Mouse (Mus musculus): ENCODE measurements at regions not wholly inside any gene's neighbourhood (a gene's known extent, or its start where the extent isn't known, plus 50 kb on each side); places are given as distances from the start of the nearest gene placed in this dataset.

GRCm38 (mm10) chr13:60105286-60105685, 71.9 kb downstream of the Gas1 start:
- Histone ChIP-seq H3K9ac (replicated peaks; ENCODE audit: low read depth, low read length) (no peak overlapping the region), H3K4me1 (ENCODE audit: control insufficient read depth, insufficient read depth) (peaks cover 2% of the 10 kb centered on the region), H3K27me3 (ENCODE audit: control insufficient read depth, insufficient read depth, low read length) (no peaks in the 10 kb centered on the region), H3K9me3 (replicated peaks; ENCODE audit: control insufficient read depth, low read length) (no peaks in the 10 kb centered on the region), H3K36me3 (replicated peaks; ENCODE audit: control insufficient read depth, insufficient read depth, low read length) (no peaks in the 10 kb centered on the region), H3K4me2 (ENCODE audit: low read depth, low read length) (no peak overlapping the region), H3K27ac (ENCODE audit: low read depth) (no peak overlapping the region), H3K4me3 (ENCODE audit: low read depth, low read length) (no peak overlapping the region)
- no peak for TF ChIP-seq CTCF (IDR thresholded peaks at IDR 0.05; ENCODE audit: low read depth)
- no peak for TF ChIP-seq EP300 (IDR thresholded peaks at IDR 0.05; ENCODE audit: low read depth)
- ATAC-seq (ENCODE audit: insufficient read depth, low read depth) (no peak), DNase-seq (ENCODE audit: low spot score) (no peak)
- whole genome bisulfite sequencing = 84% methylated on average over 9 of the region's 9 CpGs

- 61% methylated on average over 4 of the region's 4 CpGs for WGBS
- TF ChIP-seq CTCF (IDR thresholded peaks at IDR 0.05; ENCODE audit: low read depth) (no peak), EP300 (IDR thresholded peaks at IDR 0.05; ENCODE audit: low read depth) (no peak)
- no peaks in the 10 kb centered on the region for H3K9me3 ChIP-seq (replicated peaks; ENCODE audit: control insufficient read depth, low read length)
- H3K4me1 ChIP-seq (ENCODE audit: control insufficient read depth, insufficient read depth) = no peaks in the 10 kb centered on the region
- H3K36me3 ChIP-seq (replicated peaks; ENCODE audit: control insufficient read depth, insufficient read depth, low read length) = no peaks in the 10 kb centered on the region
- H3K27ac ChIP-seq (ENCODE audit: low read depth) = no peak overlapping the region
- no peak for ATAC-seq (ENCODE audit: insufficient read depth, low read depth)
- H3K4me3 ChIP-seq (ENCODE audit: low read depth, low read length) = no peak overlapping the region
- no peak for DNase-seq (ENCODE audit: low spot score)
- H3K27me3 ChIP-seq (ENCODE audit: control insufficient read depth, insufficient read depth, low read length) = no peaks in the 10 kb centered on the region
- no peak overlapping the region for H3K9ac ChIP-seq (replicated peaks; ENCODE audit: low read depth, low read length)
- H3K4me2 ChIP-seq (ENCODE audit: low read depth, low read length) = no peak overlapping the region
These were observed 75.5 kb downstream of the Gas1 start for GRCm38 (mm10) chr13:60101651-60102050.

- Histone ChIP-seq H3K27me3 (ENCODE audit: control insufficient read depth, insufficient read depth, low read length) (no peaks in the 10 kb centered on the region), H3K9me3 (replicated peaks; ENCODE audit: control insufficient read depth, low read length) (no peaks in the 10 kb centered on the region), H3K36me3 (replicated peaks; ENCODE audit: control insufficient read depth, insufficient read depth, low read length) (no peaks in the 10 kb centered on the region), H3K27ac (ENCODE audit: low read depth) (no peak overlapping the region), H3K4me1 (ENCODE audit: control insufficient read depth, insufficient read depth) (no peaks in the 10 kb centered on the region), H3K4me2 (ENCODE audit: low read depth, low read length) (no peak overlapping the region), H3K9ac (replicated peaks; ENCODE audit: low read depth, low read length) (no peak overlapping the region), H3K4me3 (ENCODE audit: low read depth, low read length) (no peak overlapping the region)
- ATAC-seq (ENCODE audit: insufficient read depth, low read depth) = no peak
- DNase-seq (ENCODE audit: low spot score) = no peak
- no peak for TF ChIP-seq CTCF (IDR thresholded peaks at IDR 0.05; ENCODE audit: low read depth)
- no peak for TF ChIP-seq EP300 (IDR thresholded peaks at IDR 0.05; ENCODE audit: low read depth)
- WGBS = 69% methylated on average over 12 of the region's 12 CpGs
These were observed 76.7 kb downstream of the Gas1 start for GRCm38 (mm10) chr13:60100130-60101112.

GRCm38 (mm10) chr13:60099469-60100129, 77.6 kb downstream of the Gas1 start:
- no peak for DNase-seq (ENCODE audit: low spot score)
- Histone ChIP-seq H3K36me3 (replicated peaks; ENCODE audit: control insufficient read depth, insufficient read depth, low read length) (no peaks in the 10 kb centered on the region), H3K27me3 (ENCODE audit: control insufficient read depth, insufficient read depth, low read length) (no peaks in the 10 kb centered on the region), H3K4me1 (ENCODE audit: control insufficient read depth, insufficient read depth) (no peaks in the 10 kb centered on the region), H3K9me3 (replicated peaks; ENCODE audit: control insufficient read depth, low read length) (no peaks in the 10 kb centered on the region), H3K9ac (replicated peaks; ENCODE audit: low read depth, low read length) (no peak overlapping the region), H3K4me3 (ENCODE audit: low read depth, low read length) (no peak overlapping the region), H3K4me2 (ENCODE audit: low read depth, low read length) (no peak overlapping the region), H3K27ac (ENCODE audit: low read depth) (no peak overlapping the region)
- no peak for ATAC-seq (ENCODE audit: insufficient read depth, low read depth)
- 81% methylated on average over 14 of the region's 14 CpGs for WGBS
- TF ChIP-seq CTCF (IDR thresholded peaks at IDR 0.05; ENCODE audit: low read depth) (peak; percentile 4; the same call in 1 of the 2 replicates), EP300 (IDR thresholded peaks at IDR 0.05; ENCODE audit: low read depth) (no peak)

GRCm38 (mm10) chr13:60098394-60098793, 78.8 kb downstream of the Gas1 start:
- 90% methylated on average over 3 of the region's 3 CpGs for WGBS

More at GRCm38 (mm10) chr13:60098394-60098793, 78.8 kb downstream of the Gas1 start:
- H3K27me3 ChIP-seq (ENCODE audit: control insufficient read depth, insufficient read depth, low read length) = no peaks in the 10 kb centered on the region
- no peaks in the 10 kb centered on the region for H3K9me3 ChIP-seq (replicated peaks; ENCODE audit: control insufficient read depth, low read length)
- no peak overlapping the region for H3K27ac ChIP-seq (ENCODE audit: low read depth)
- H3K4me3 ChIP-seq (ENCODE audit: low read depth, low read length) = no peak overlapping the region
- DNase-seq (ENCODE audit: low spot score) = no peak
- no peak overlapping the region for H3K9ac ChIP-seq (replicated peaks; ENCODE audit: low read depth, low read length)
- no peaks in the 10 kb centered on the region for H3K36me3 ChIP-seq (replicated peaks; ENCODE audit: control insufficient read depth, insufficient read depth, low read length)
- TF ChIP-seq EP300 (IDR thresholded peaks at IDR 0.05; ENCODE audit: low read depth) (no peak), CTCF (IDR thresholded peaks at IDR 0.05; ENCODE audit: low read depth) (no peak)
- ATAC-seq (ENCODE audit: insufficient read depth, low read depth) = no peak
- H3K4me1 ChIP-seq (ENCODE audit: control insufficient read depth, insufficient read depth) = no peaks in the 10 kb centered on the region
- no peak overlapping the region for H3K4me2 ChIP-seq (ENCODE audit: low read depth, low read length)
